Mouse (Mus musculus) cerebellum, adult 2 months (tissue): ENCODE results near the gene Slc16a3. TPM values are rescaled to one million over a fixed set of nuclear protein-coding genes. Genes with fewer than 3 reads are reported as not detected.

Source experiments
- DNase-seq, 2 experiments: peaks; one replicate each; pipeline ENCODE4 v3.0.0; 2021
- H3K27ac ChIP-seq: fragments of 200-500 bp; 2 replicates; pipeline ENCODE4 v1.5.1; 2012; ENCODE audit warnings: low read length, control low read depth, inconsistent platforms; ENCODE audit not compliant: insufficient read depth
- H3K27me3 ChIP-seq: fragments of 200-500 bp; 2 replicates; pipeline ENCODE4 v1.6.1; 2012; ENCODE audit warnings: inconsistent platforms, mild to moderate bottlenecking, low read length, moderate library complexity; ENCODE audit not compliant: control insufficient read depth, insufficient read depth
- H3K4me1 ChIP-seq: fragments of 200-500 bp; 2 replicates; pipeline ENCODE4 v1.6.1; 2011; ENCODE audit warnings: low read length; ENCODE audit not compliant: control insufficient read depth, insufficient read depth
- H3K4me3 ChIP-seq: fragments of 200-500 bp; replicated peaks from 2 replicates; pipeline ENCODE3; 2011; ENCODE audit warnings: mild to moderate bottlenecking, low read depth, low read length, control low read depth; ENCODE audit not compliant: insufficient read depth
- CTCF ChIP-seq: fragments of 200-500 bp; IDR thresholded peaks from 2 replicates; pipeline ENCODE4 v1.5.1; 2011; ENCODE audit warnings: low read depth, mild to moderate bottlenecking, control low read depth, low read length, moderate library complexity, borderline replicate concordance; ENCODE audit not compliant: insufficient read depth
- POLR2A ChIP-seq: fragments of 200-500 bp; IDR thresholded peaks from 2 replicates; pipeline ENCODE4 v1.6.1; 2011; ENCODE audit warnings: low read length, control low read depth, borderline replicate concordance; ENCODE audit not compliant: insufficient read depth
- WGBS: fragments of 180-500 bp; shearing (Covaris S2); methylation state at CpG from one replicate; pipeline ENCODE4 v1.1.7; 2018; 5-methylcytosine and 5-hydroxymethylcytosine counted together
- polyA plus RNA-seq: library from polyadenylated mRNA; depleted of rRNA; stranded (reverse); fragments of >200 nt; gene quantifications from 2 replicates; pipeline ENCODE4 v1.2.3, GENCODE M21; 2012; rRNA removed

The Slc16a3 gene
- polyA plus RNA-seq, 1 experiment: 1.6 TPM

DNA sequence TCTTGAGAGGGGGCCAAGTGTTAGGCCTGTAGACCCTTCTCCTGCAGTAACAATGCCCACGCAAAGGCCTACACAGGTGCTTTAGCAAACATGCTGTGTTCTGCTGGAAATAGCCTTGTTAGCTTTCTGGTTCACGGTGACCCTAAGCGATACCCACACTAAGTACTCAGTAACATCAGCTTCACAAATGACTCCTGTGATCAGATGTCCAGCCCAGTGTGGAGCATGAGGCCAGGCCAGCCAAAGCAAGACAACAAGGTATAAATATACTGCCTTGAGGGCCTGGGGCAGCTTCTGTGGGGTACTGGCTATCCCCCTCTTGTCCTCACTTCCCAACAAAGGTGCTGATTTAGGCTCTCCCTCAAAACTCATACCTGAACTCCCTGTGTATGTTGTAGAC lies 44.8 kb downstream of the Slc16a3 start:
- H3K27ac ChIP-seq: no peak overlapping the region
- TF ChIP-seq CTCF (no peak), POLR2A (no peak)
- DNase-seq: no peak
- peaks cover 25% of the 10 kb centered on the region for H3K4me1 ChIP-seq
- H3K27me3 ChIP-seq: no peaks in the 10 kb centered on the region
- WGBS: 96% methylated on average over 3 of the region's 3 CpGs
- H3K4me3 ChIP-seq: no peak overlapping the region

DNA sequence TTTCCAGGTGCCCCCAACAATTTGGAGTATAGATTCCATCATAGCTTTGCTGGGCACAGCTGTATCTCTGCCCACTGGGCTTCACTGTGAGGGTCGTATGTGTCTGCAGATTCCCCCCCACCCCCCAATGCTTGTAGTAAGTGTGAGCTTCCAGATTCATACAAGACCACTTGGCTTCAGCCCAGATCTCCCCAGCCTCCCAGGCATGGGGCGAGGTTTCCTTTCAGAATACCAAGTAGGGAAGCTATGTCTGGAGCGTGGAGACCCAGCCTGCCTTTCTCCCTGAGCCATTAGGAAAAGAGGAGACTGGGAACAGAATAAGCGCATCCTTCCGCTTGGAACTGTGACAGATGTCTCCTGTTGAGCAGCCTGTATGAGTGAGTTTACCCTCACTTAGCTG lies 45.3 kb downstream of the Slc16a3 start:
- Histone ChIP-seq H3K4me1 (peaks cover 21% of the 10 kb centered on the region), H3K4me3 (no peak overlapping the region), H3K27ac (no peak overlapping the region), H3K27me3 (no peaks in the 10 kb centered on the region)
- no peak for DNase-seq
- 48% methylated on average over 5 of the region's 5 CpGs for WGBS
- TF ChIP-seq CTCF (no peak), POLR2A (no peak)

GRCm38 (mm10) chr11:120994741-120995140 lies 46.5 kb downstream of the Slc16a3 start:
- Histone ChIP-seq H3K27ac (no peak overlapping the region), H3K4me1 (peaks cover 16% of the 10 kb centered on the region), H3K4me3 (no peak overlapping the region), H3K27me3 (no peaks in the 10 kb centered on the region)
- WGBS: 88% methylated on average over 6 of the region's 6 CpGs
- TF ChIP-seq POLR2A (no peak), CTCF (no peak)
- no peak for DNase-seq

DNA sequence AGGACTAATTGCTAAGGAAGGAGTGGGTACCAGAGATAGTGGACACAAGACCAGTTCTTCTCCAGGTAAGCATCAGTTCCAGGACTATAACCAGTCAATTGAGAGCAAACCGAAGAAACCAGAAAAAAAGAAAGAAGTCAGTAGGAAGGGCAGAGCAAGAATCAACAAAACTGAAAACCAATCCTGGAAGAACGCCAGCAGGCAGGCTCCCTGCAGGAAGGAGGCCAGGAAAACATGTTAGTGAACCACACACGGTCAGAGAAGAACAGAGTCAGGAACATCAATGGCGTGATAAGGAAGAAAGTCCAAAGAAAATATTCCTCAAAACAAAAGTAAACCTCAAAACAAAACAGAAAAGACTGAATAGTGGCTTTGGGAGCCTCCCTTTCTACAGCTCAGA lies 53.7 kb downstream of the Slc16a3 start:
- no peaks in the 10 kb centered on the region for H3K4me1 ChIP-seq
- TF ChIP-seq POLR2A (no peak), CTCF (no peak)
- peak in 1 of 2 experiments; percentile 21 for DNase-seq
- WGBS: 27% methylated on average over 4 of the region's 4 CpGs
- no peak overlapping the region for H3K4me3 ChIP-seq
- H3K27me3 ChIP-seq: no peaks in the 10 kb centered on the region
- no peak overlapping the region for H3K27ac ChIP-seq

- Histone ChIP-seq H3K4me1 (no peaks in the 10 kb centered on the region), H3K4me3 (no peak overlapping the region), H3K27ac (no peak overlapping the region), H3K27me3 (no peaks in the 10 kb centered on the region)
- TF ChIP-seq CTCF (no peak), POLR2A (no peak)
- WGBS: 40% methylated on average over 5 of the region's 5 CpGs
- DNase-seq: no peak
These were observed 56.0 kb downstream of the Slc16a3 start for GRCm38 (mm10) chr11:121004281-121004680.

- TF ChIP-seq POLR2A (no peak), CTCF (no peak)
- no peak overlapping the region for H3K27ac ChIP-seq
- H3K4me3 ChIP-seq: no peak overlapping the region
- no peaks in the 10 kb centered on the region for H3K4me1 ChIP-seq
- 70% methylated on average over 6 of the region's 6 CpGs for WGBS
- no peak for DNase-seq
- no peaks in the 10 kb centered on the region for H3K27me3 ChIP-seq
These were observed 57.9 kb downstream of the Slc16a3 start for GRCm38 (mm10) chr11:121006184-121006583.

- Histone ChIP-seq H3K4me1 (no peaks in the 10 kb centered on the region), H3K4me3 (no peak overlapping the region), H3K27ac (no peak overlapping the region), H3K27me3 (no peaks in the 10 kb centered on the region)
- TF ChIP-seq POLR2A (no peak), CTCF (no peak)
- no peak for DNase-seq
- 95% methylated on average over 3 of the region's 3 CpGs for WGBS
These were observed 61.9 kb downstream of the Slc16a3 start for GRCm38 (mm10) chr11:121010044-121010755.

Other genes with a start within 250 kb of the Slc16a3 start
- gene Cenpx, start 234.7 kb upstream of the Slc16a3 start, polyA plus RNA-seq: 40.1 and 43.0 TPM in 2 replicates
- 86.6 and 96.0 TPM in 2 replicates for gene Lrrc45, start 234.6 kb upstream of the Slc16a3 start, polyA plus RNA-seq
- 66.1 and 67.0 TPM in 2 replicates for gene Rac3, start 227.0 kb upstream of the Slc16a3 start, polyA plus RNA-seq
- gene Dcxr, start 221.2 kb upstream of the Slc16a3 start, polyA plus RNA-seq: 36.4 and 36.5 TPM in 2 replicates
- gene Cbr2, start 216.4 kb upstream of the Slc16a3 start, polyA plus RNA-seq: 1.9 and 3.1 TPM in 2 replicates
- 2.5 and 3.1 TPM in 2 replicates for gene Hmga1b, start 185.7 kb upstream of the Slc16a3 start, polyA plus RNA-seq
- gene Rfng, start 164.3 kb upstream of the Slc16a3 start, polyA plus RNA-seq: 106 and 113 TPM in 2 replicates
- 238 and 248 TPM in 2 replicates for gene Gps1, start 164.2 kb upstream of the Slc16a3 start, polyA plus RNA-seq
- gene Dus1l, start 152.1 kb upstream of the Slc16a3 start, polyA plus RNA-seq: 47.4 and 52.3 TPM in 2 replicates
- gene Fasn, start 123.9 kb upstream of the Slc16a3 start, polyA plus RNA-seq: 246 and 274 TPM in 2 replicates
- gene Ccdc57, start 15.6 kb upstream of the Slc16a3 start, polyA plus RNA-seq: 4.4 TPM in 2 replicates
- 110 and 111 TPM in 2 replicates for gene Csnk1d, start 42.9 kb downstream of the Slc16a3 start, polyA plus RNA-seq
- gene Cd7, start 90.9 kb downstream of the Slc16a3 start, polyA plus RNA-seq: 0.11 and 0.19 TPM in 2 replicates
- gene Sectm1b, start 115.1 kb downstream of the Slc16a3 start, polyA plus RNA-seq: not detected in 2 replicates
- not detected in 2 replicates for gene Sectm1a, start 132.7 kb downstream of the Slc16a3 start, polyA plus RNA-seq
- gene Tex19.2, start 170.2 kb downstream of the Slc16a3 start, polyA plus RNA-seq: not detected in 2 replicates
- gene Tex19.1, start 197.7 kb downstream of the Slc16a3 start, polyA plus RNA-seq: 0.11 TPM in 1 of 2 replicates, not detected in the other
- 0.59 and 0.63 TPM in 2 replicates for gene Uts2r, start 211.8 kb downstream of the Slc16a3 start, polyA plus RNA-seq